Mouse (Mus musculus): ENCODE results near the gene Ddx31. TPM values are rescaled to one million over a fixed set of nuclear protein-coding genes. Genes with fewer than 3 reads are reported as not detected.

Gene Ddx31
- polyA plus RNA-seq, 1 experiment, result 9.5 TPM

DNA sequence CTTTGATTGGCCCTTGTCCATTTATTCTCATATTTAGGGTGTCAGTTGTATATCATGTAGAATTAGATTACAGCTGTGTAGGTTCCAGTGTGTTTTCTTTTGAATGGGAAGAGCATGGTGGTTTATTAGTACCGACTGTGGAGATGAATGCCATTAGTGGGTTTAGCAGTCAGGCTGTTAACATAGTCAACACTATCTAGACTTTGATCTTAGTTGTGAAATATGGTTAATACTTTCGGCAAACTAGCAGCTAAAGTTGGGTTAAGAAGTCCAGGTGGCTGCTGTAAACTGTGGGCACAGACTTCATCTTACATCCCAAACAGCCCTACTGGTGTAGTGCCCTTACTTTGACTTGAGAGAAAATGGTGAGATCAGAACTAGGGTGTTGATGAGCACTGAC lies 8.7 kb downstream of the Ddx31 start:
- peaks cover 94% of the 10 kb centered on the region for H3K36me3 ChIP-seq (ENCODE audit: control insufficient read depth, insufficient read depth)
- peaks cover 9% of the 10 kb centered on the region for H3K79me3 ChIP-seq (ENCODE audit: low read depth)
- TF ChIP-seq CEBPB (IDR thresholded peaks at IDR 0.05; ENCODE audit: low read depth) (no peak), FOSL1 (IDR thresholded peaks at IDR 0.05; ENCODE audit: insufficient read depth, low read length, poor library complexity, severe bottlenecking) (no peak), USF1 (IDR thresholded peaks at IDR 0.05; ENCODE audit: low read depth) (no peak), MAX (IDR thresholded peaks at IDR 0.05) (no peak)
- H3K4me3 ChIP-seq (ENCODE audit: insufficient read depth, poor library complexity, severe bottlenecking), result no peak overlapping the region
- no peaks in the 10 kb centered on the region for H3K27me3 ChIP-seq (ENCODE audit: control insufficient read depth, insufficient read depth, insufficient read length)
- peaks cover 53% of the 10 kb centered on the region for H3K79me2 ChIP-seq (ENCODE audit: control insufficient read depth, insufficient read depth)
- H3ac ChIP-seq (ENCODE audit: control insufficient read depth, insufficient read length, low read depth), result no peak overlapping the region

DNA sequence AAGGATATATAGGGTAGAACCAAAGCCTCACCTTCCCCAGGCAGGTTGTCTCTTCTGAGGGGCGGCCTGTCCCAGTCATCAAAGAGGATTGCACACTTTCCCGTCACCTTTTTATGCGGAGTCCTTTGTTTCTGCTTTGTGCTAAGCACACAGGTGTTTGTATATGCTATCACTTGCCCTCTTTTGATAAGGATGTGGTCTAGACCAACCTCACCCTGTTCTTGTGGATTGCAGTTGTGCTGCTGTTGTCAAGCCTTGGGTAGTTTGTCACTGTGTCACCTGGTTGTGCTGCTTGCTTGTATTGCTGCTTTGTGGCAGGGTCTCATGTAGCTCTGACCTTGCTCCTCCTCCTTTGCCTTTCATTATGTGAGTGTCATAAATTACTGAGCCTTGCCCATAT lies 12.4 kb downstream of the Ddx31 start:
- H3K36me3 ChIP-seq (ENCODE audit: control insufficient read depth, insufficient read depth), result peaks cover 94% of the 10 kb centered on the region
- H3K27me3 ChIP-seq (ENCODE audit: control insufficient read depth, insufficient read depth, insufficient read length), result no peaks in the 10 kb centered on the region
- no peak overlapping the region for H3K4me3 ChIP-seq (ENCODE audit: insufficient read depth, poor library complexity, severe bottlenecking)
- TF ChIP-seq MYOG (IDR thresholded peaks at IDR 0.05; ENCODE audit: control insufficient read depth, extremely low read depth, insufficient read length) (no peak), MAX (IDR thresholded peaks at IDR 0.05) (no peak), CTCF (IDR thresholded peaks at IDR 0.05; ENCODE audit: control insufficient read depth, insufficient read depth, insufficient read length) (no peak), FOSL1 (IDR thresholded peaks at IDR 0.05; ENCODE audit: insufficient read depth, low read length, poor library complexity, severe bottlenecking) (no peak), MYOD1 (IDR thresholded peaks at IDR 0.05; ENCODE audit: control insufficient read depth, insufficient read length, low read depth) (no peak), CEBPB (IDR thresholded peaks at IDR 0.05; ENCODE audit: low read depth) (no peak)
- H3K79me3 ChIP-seq (ENCODE audit: low read depth), result peaks cover 5% of the 10 kb centered on the region
- peaks cover 43% of the 10 kb centered on the region for H3K79me2 ChIP-seq (ENCODE audit: control insufficient read depth, insufficient read depth)
- H3ac ChIP-seq (ENCODE audit: control insufficient read depth, insufficient read length, low read depth), result no peak overlapping the region

DNA sequence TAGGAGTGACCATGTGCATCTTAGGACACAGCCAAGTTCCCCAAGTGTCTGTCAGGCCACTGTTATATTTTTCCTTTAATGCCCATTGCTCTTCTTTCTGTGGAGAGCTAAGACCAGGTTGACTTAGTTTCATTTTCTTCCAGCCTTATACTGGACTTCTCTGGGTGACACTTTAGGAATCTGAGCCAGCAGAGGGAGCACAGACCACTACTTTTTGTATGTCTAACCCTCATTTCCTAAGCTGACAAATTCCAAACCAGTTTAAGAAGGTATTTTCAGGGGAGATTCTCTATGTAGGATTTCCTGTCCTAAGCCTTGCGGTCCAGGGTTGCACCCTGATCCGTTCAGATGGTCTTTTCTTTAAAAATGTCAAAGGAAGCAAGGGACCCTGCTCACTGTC lies 15.6 kb downstream of the Ddx31 start:
- TF ChIP-seq USF1 (IDR thresholded peaks at IDR 0.05; ENCODE audit: low read depth), result no peak
- TF ChIP-seq CTCF (IDR thresholded peaks at IDR 0.05; ENCODE audit: control insufficient read depth, insufficient read depth, insufficient read length), result no peak
- TF ChIP-seq MAX (IDR thresholded peaks at IDR 0.05), result no peak
- TF ChIP-seq CEBPB (IDR thresholded peaks at IDR 0.05; ENCODE audit: low read depth), result no peak
- no peak for TF ChIP-seq MYOG (IDR thresholded peaks at IDR 0.05; ENCODE audit: control insufficient read depth, extremely low read depth, insufficient read length)
- no peak for TF ChIP-seq MYOD1 (IDR thresholded peaks at IDR 0.05; ENCODE audit: control insufficient read depth, insufficient read length, low read depth)
- no peak for TF ChIP-seq FOSL1 (IDR thresholded peaks at IDR 0.05; ENCODE audit: insufficient read depth, low read length, poor library complexity, severe bottlenecking)
- H3K4me3 ChIP-seq (ENCODE audit: insufficient read depth, poor library complexity, severe bottlenecking), result no peak overlapping the region
- H3K27me3 ChIP-seq (ENCODE audit: control insufficient read depth, insufficient read depth, insufficient read length), result no peaks in the 10 kb centered on the region
- H3K79me2 ChIP-seq (ENCODE audit: control insufficient read depth, insufficient read depth), result peaks cover 37% of the 10 kb centered on the region
- H3ac ChIP-seq (ENCODE audit: control insufficient read depth, insufficient read length, low read depth), result no peak overlapping the region
- peaks cover 87% of the 10 kb centered on the region for H3K36me3 ChIP-seq (ENCODE audit: control insufficient read depth, insufficient read depth)
- H3K79me3 ChIP-seq (ENCODE audit: low read depth), result peaks cover 2% of the 10 kb centered on the region

DNA sequence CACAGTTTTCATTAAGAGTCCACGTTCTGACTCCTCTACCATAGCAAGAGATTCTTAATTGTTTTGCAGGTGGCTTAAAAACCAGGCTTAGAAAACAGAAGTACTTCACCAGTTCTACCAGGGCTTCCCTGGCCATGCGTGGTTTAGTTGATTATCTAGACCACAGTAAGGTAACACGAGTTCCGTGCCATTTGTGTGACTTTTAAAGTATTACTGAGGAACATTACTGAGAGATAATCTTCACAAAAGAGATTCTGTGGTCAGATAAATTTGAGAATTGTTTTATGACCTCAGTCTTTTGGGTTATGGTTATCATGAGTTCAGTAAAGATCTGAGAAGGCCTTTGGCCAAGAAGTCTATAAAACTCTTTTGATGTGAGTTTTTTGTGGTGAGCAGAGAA lies 19.1 kb downstream of the Ddx31 start:
- TF ChIP-seq MYOG (IDR thresholded peaks at IDR 0.05; ENCODE audit: control insufficient read depth, extremely low read depth, insufficient read length) (no peak), FOSL1 (IDR thresholded peaks at IDR 0.05; ENCODE audit: insufficient read depth, low read length, poor library complexity, severe bottlenecking) (no peak), MAX (IDR thresholded peaks at IDR 0.05) (no peak), CTCF (IDR thresholded peaks at IDR 0.05; ENCODE audit: control insufficient read depth, insufficient read depth, insufficient read length) (no peak), CEBPB (IDR thresholded peaks at IDR 0.05; ENCODE audit: low read depth) (no peak), MYOD1 (IDR thresholded peaks at IDR 0.05; ENCODE audit: control insufficient read depth, insufficient read length, low read depth) (no peak), USF1 (IDR thresholded peaks at IDR 0.05; ENCODE audit: low read depth) (no peak)
- Histone ChIP-seq H3K79me2 (ENCODE audit: control insufficient read depth, insufficient read depth) (peaks cover 13% of the 10 kb centered on the region), H3K4me3 (ENCODE audit: insufficient read depth, poor library complexity, severe bottlenecking) (no peak overlapping the region), H3K36me3 (ENCODE audit: control insufficient read depth, insufficient read depth) (peaks cover 90% of the 10 kb centered on the region), H3ac (ENCODE audit: control insufficient read depth, insufficient read length, low read depth) (no peak overlapping the region), H3K27me3 (ENCODE audit: control insufficient read depth, insufficient read depth, insufficient read length) (no peaks in the 10 kb centered on the region), H3K79me3 (ENCODE audit: low read depth) (peaks cover under 1% of the 10 kb centered on the region)

- no peak for TF ChIP-seq USF1 (IDR thresholded peaks at IDR 0.05; ENCODE audit: low read depth)
- no peak for TF ChIP-seq MYOG (IDR thresholded peaks at IDR 0.05; ENCODE audit: control insufficient read depth, extremely low read depth, insufficient read length)
- TF ChIP-seq MYOD1 (IDR thresholded peaks at IDR 0.05; ENCODE audit: control insufficient read depth, insufficient read length, low read depth), result no peak
- no peak for TF ChIP-seq MAX (IDR thresholded peaks at IDR 0.05)
- no peak for TF ChIP-seq CTCF (IDR thresholded peaks at IDR 0.05; ENCODE audit: control insufficient read depth, insufficient read depth, insufficient read length)
- TF ChIP-seq FOSL1 (IDR thresholded peaks at IDR 0.05; ENCODE audit: insufficient read depth, low read length, poor library complexity, severe bottlenecking), result no peak
- no peak for TF ChIP-seq CEBPB (IDR thresholded peaks at IDR 0.05; ENCODE audit: low read depth)
- H3ac ChIP-seq (ENCODE audit: control insufficient read depth, insufficient read length, low read depth), result no peak overlapping the region
- H3K79me2 ChIP-seq (ENCODE audit: control insufficient read depth, insufficient read depth), result no peaks in the 10 kb centered on the region
- H3K27me3 ChIP-seq (ENCODE audit: control insufficient read depth, insufficient read depth, insufficient read length), result no peaks in the 10 kb centered on the region
- H3K4me3 ChIP-seq (ENCODE audit: insufficient read depth, poor library complexity, severe bottlenecking), result no peak overlapping the region
- peaks cover 91% of the 10 kb centered on the region for H3K36me3 ChIP-seq (ENCODE audit: control insufficient read depth, insufficient read depth)
- no peaks in the 10 kb centered on the region for H3K79me3 ChIP-seq (ENCODE audit: low read depth)
Observed at GRCm38 (mm10) chr2:28860678-28861423, 20.6 kb downstream of the Ddx31 start.

- Histone ChIP-seq H3K4me3 (ENCODE audit: insufficient read depth, poor library complexity, severe bottlenecking) (no peak overlapping the region), H3K27me3 (ENCODE audit: control insufficient read depth, insufficient read depth, insufficient read length) (no peaks in the 10 kb centered on the region), H3K79me2 (ENCODE audit: control insufficient read depth, insufficient read depth) (no peaks in the 10 kb centered on the region), H3ac (ENCODE audit: control insufficient read depth, insufficient read length, low read depth) (no peak overlapping the region), H3K79me3 (ENCODE audit: low read depth) (no peaks in the 10 kb centered on the region), H3K36me3 (ENCODE audit: control insufficient read depth, insufficient read depth) (peaks cover 94% of the 10 kb centered on the region)
- no peak for TF ChIP-seq MYOG (IDR thresholded peaks at IDR 0.05; ENCODE audit: control insufficient read depth, extremely low read depth, insufficient read length)
- TF ChIP-seq FOSL1 (IDR thresholded peaks at IDR 0.05; ENCODE audit: insufficient read depth, low read length, poor library complexity, severe bottlenecking), result no peak
- TF ChIP-seq USF1 (IDR thresholded peaks at IDR 0.05; ENCODE audit: low read depth), result no peak
- no peak for TF ChIP-seq CTCF (IDR thresholded peaks at IDR 0.05; ENCODE audit: control insufficient read depth, insufficient read depth, insufficient read length)
- TF ChIP-seq MAX (IDR thresholded peaks at IDR 0.05), result no peak
- TF ChIP-seq MYOD1 (IDR thresholded peaks at IDR 0.05; ENCODE audit: control insufficient read depth, insufficient read length, low read depth), result no peak
- no peak for TF ChIP-seq CEBPB (IDR thresholded peaks at IDR 0.05; ENCODE audit: low read depth)
Observed at GRCm38 (mm10) chr2:28863857-28864256, 23.7 kb downstream of the Ddx31 start.
